Mouse (Mus musculus) olfactory bulb, adult 2 months (tissue): ENCODE data around the gene Tacr2.

Experiments
- CTCF ChIP-seq: fragments of 200-500 bp; IDR thresholded peaks from 2 replicates; pipeline ENCODE4 v1.5.1; 2012; ENCODE audit warnings: low read depth, mild to moderate bottlenecking, low read length, moderate library complexity; ENCODE audit not compliant: insufficient read depth
- POLR2A ChIP-seq: fragments of 200-500 bp; IDR thresholded peaks from 2 replicates; pipeline ENCODE4 v1.6.1; 2012; ENCODE audit warnings: mild to moderate bottlenecking, low read depth, low read length, moderate library complexity; ENCODE audit not compliant: insufficient read depth

GRCm38 (mm10) chr10:62252496-62253235 is 428 bp downstream of the Tacr2 start:
- TF ChIP-seq CTCF (no peak), POLR2A (no peak)
